Mouse (Mus musculus) stomach, embryonic 16.5 days (tissue): ENCODE results near the gene Cnnm4. TPM values are rescaled to one million over a fixed set of nuclear protein-coding genes. Genes with fewer than 3 reads are reported as not detected.

Source experiments
- ATAC-seq: fragments of 200-750 bp; cut with Nextera tagmentation; 2 replicates; pipeline ENCODE4 v1.8.0; 2017; ENCODE audit warnings: moderate number of reproducible peaks, moderate TSS enrichment; ENCODE audit not compliant: insufficient read depth, low FRiP score
- H3K27ac ChIP-seq: fragments of 300-500 bp; sonication (generic); 2 replicates; pipeline ENCODE4 v1.5.1; 2014; ENCODE audit warnings: low read length
- H3K27me3 ChIP-seq: fragments of 300-500 bp; sonication (generic); 2 replicates; pipeline ENCODE4 v1.6.1; 2014; ENCODE audit warnings: low read length, control low read depth, mixed read lengths; ENCODE audit not compliant: control insufficient read depth, insufficient read depth
- H3K36me3 ChIP-seq: fragments of 300-500 bp; sonication (generic); 2 replicates; pipeline ENCODE4 v1.6.1; 2014; ENCODE audit warnings: low read length; ENCODE audit not compliant: control insufficient read depth, insufficient read depth
- H3K4me1 ChIP-seq: fragments of 300-500 bp; sonication (generic); 2 replicates; pipeline ENCODE4 v1.6.1; 2014; ENCODE audit warnings: low read length, control low read depth, mixed read lengths; ENCODE audit not compliant: control insufficient read depth, insufficient read depth
- H3K4me2 ChIP-seq: fragments of 300-500 bp; sonication (generic); 2 replicates; pipeline ENCODE4 v1.6.1; 2014; ENCODE audit warnings: low read depth, low read length, mixed read lengths
- H3K4me3 ChIP-seq: fragments of 300-500 bp; sonication (generic); replicated peaks from 2 replicates; pipeline ENCODE4 v1.5.1; 2014; ENCODE audit warnings: mild to moderate bottlenecking, low read length
- H3K9ac ChIP-seq: fragments of 300-500 bp; sonication (generic); 2 replicates; pipeline ENCODE4 v1.6.1; 2014; ENCODE audit warnings: low read length
- H3K9me3 ChIP-seq: fragments of 300-500 bp; sonication (generic); replicated peaks from 2 replicates; pipeline ENCODE4 v1.6.1; 2016; ENCODE audit warnings: low read length, control low read depth; ENCODE audit not compliant: control insufficient read depth
- WGBS: fragments of 180-500 bp; shearing (Covaris S2); extraction: QIAGEN DNeasy Blood & Tissue Kit; methylation state at CpG from one replicate; pipeline ENCODE4 v1.1.7; 2014; 5-methylcytosine and 5-hydroxymethylcytosine counted together
- polyA plus RNA-seq: library from polyadenylated mRNA; unstranded; fragments of >200 nt; fragmentation: Nextera tagmentation; extraction: Ambion mirVana; gene quantifications from 2 replicates; pipeline ENCODE4 v1.2.1, GENCODE M21; 2015

Gene Cnnm4
- polyA plus RNA-seq, 1 experiment from 2014 or later: 16.7 TPM

GRCm38 (mm10) chr1:36549491-36549890, 78.1 kb downstream of the Cnnm4 start:
- no peak for ATAC-seq
- WGBS: 74% methylated on average over 18 of the region's 18 CpGs
- H3K4me1 ChIP-seq: peaks cover 39% of the 10 kb centered on the region
- H3K27me3 ChIP-seq: no peaks in the 10 kb centered on the region
- H3K9ac ChIP-seq: peak overlapping the region; percentile 52
- no peak overlapping the region for H3K4me2 ChIP-seq
- no peak overlapping the region for H3K4me3 ChIP-seq
- peaks cover 32% of the 10 kb centered on the region for H3K36me3 ChIP-seq
- no peaks in the 10 kb centered on the region for H3K9me3 ChIP-seq
- no peak overlapping the region for H3K27ac ChIP-seq

- H3K9ac ChIP-seq: no peak overlapping the region
- H3K4me2 ChIP-seq: no peak overlapping the region
- H3K4me3 ChIP-seq: no peak overlapping the region
- H3K4me1 ChIP-seq: peaks cover 47% of the 10 kb centered on the region
- no peaks in the 10 kb centered on the region for H3K9me3 ChIP-seq
- peaks cover 32% of the 10 kb centered on the region for H3K36me3 ChIP-seq
- ATAC-seq: no peak
- no peak overlapping the region for H3K27ac ChIP-seq
- no peaks in the 10 kb centered on the region for H3K27me3 ChIP-seq
- 82% methylated on average over 20 of the region's 20 CpGs for WGBS
Measured at GRCm38 (mm10) chr1:36550075-36550863, 78.8 kb downstream of the Cnnm4 start.

- no peaks in the 10 kb centered on the region for H3K27me3 ChIP-seq
- 87% methylated on average over 17 of the region's 17 CpGs for WGBS
- no peak overlapping the region for H3K9ac ChIP-seq
- peaks cover 46% of the 10 kb centered on the region for H3K4me1 ChIP-seq
- ATAC-seq: no peak
- peaks cover 32% of the 10 kb centered on the region for H3K36me3 ChIP-seq
- H3K4me3 ChIP-seq: no peak overlapping the region
- H3K9me3 ChIP-seq: no peaks in the 10 kb centered on the region
- H3K4me2 ChIP-seq: no peak overlapping the region
- H3K27ac ChIP-seq: no peak overlapping the region
Measured at GRCm38 (mm10) chr1:36551904-36552303, 80.5 kb downstream of the Cnnm4 start.

GRCm38 (mm10) chr1:36552506-36552905, 81.1 kb downstream of the Cnnm4 start:
- Histone ChIP-seq H3K4me2 (no peak overlapping the region), H3K9ac (no peak overlapping the region), H3K27ac (no peak overlapping the region), H3K36me3 (peaks cover 32% of the 10 kb centered on the region), H3K27me3 (no peaks in the 10 kb centered on the region), H3K9me3 (no peaks in the 10 kb centered on the region), H3K4me1 (peaks cover 44% of the 10 kb centered on the region), H3K4me3 (no peak overlapping the region)
- WGBS: 80% methylated on average over 16 of the region's 16 CpGs
- no peak for ATAC-seq

GRCm38 (mm10) chr1:36554633-36555399, 83.4 kb downstream of the Cnnm4 start:
- peak overlapping the region; percentile 88 for H3K4me3 ChIP-seq
- H3K9me3 ChIP-seq: no peaks in the 10 kb centered on the region
- peak overlapping the region; percentile 94 for H3K9ac ChIP-seq
- peak overlapping the region; percentile 99 for H3K27ac ChIP-seq
- H3K27me3 ChIP-seq: no peaks in the 10 kb centered on the region
- 66% methylated on average over 21 of the region's 21 CpGs for WGBS
- peak overlapping the region; percentile 83 for H3K4me2 ChIP-seq
- peaks cover 32% of the 10 kb centered on the region for H3K4me1 ChIP-seq
- ATAC-seq: no peak
- H3K36me3 ChIP-seq: peaks cover 29% of the 10 kb centered on the region

GRCm38 (mm10) chr1:36555798-36556395, 84.5 kb downstream of the Cnnm4 start:
- H3K4me2 ChIP-seq: peak overlapping the region; percentile 83
- H3K36me3 ChIP-seq: peaks cover 24% of the 10 kb centered on the region
- H3K9ac ChIP-seq: peak overlapping the region; percentile 94
- H3K4me1 ChIP-seq: peaks cover 27% of the 10 kb centered on the region
- H3K9me3 ChIP-seq: no peaks in the 10 kb centered on the region
- H3K27me3 ChIP-seq: no peaks in the 10 kb centered on the region
- H3K27ac ChIP-seq: peak overlapping the region; percentile 99
- 2% methylated on average over 8 of the region's 8 CpGs for WGBS
- ATAC-seq: no peak
- H3K4me3 ChIP-seq: peak overlapping the region; percentile 88

GRCm38 (mm10) chr1:36556553-36557456, 85.4 kb downstream of the Cnnm4 start:
- peaks cover 18% of the 10 kb centered on the region for H3K36me3 ChIP-seq
- ATAC-seq: peak; percentile 68
- H3K9me3 ChIP-seq: no peaks in the 10 kb centered on the region
- peak overlapping the region; percentile 88 for H3K4me3 ChIP-seq
- under 1% methylated on average over 52 of the region's 52 CpGs for WGBS
- H3K4me2 ChIP-seq: peak overlapping the region; percentile 83
- H3K27ac ChIP-seq: peak overlapping the region; percentile 99
- H3K9ac ChIP-seq: peak overlapping the region; percentile 94
- no peaks in the 10 kb centered on the region for H3K27me3 ChIP-seq
- H3K4me1 ChIP-seq: peaks cover 27% of the 10 kb centered on the region

- Histone ChIP-seq H3K4me1 (peaks cover 27% of the 10 kb centered on the region), H3K9ac (peak overlapping the region; percentile 94), H3K4me3 (peak overlapping the region; percentile 88), H3K4me2 (peak overlapping the region; percentile 83), H3K27me3 (no peaks in the 10 kb centered on the region), H3K9me3 (no peaks in the 10 kb centered on the region), H3K27ac (peak overlapping the region; percentile 99), H3K36me3 (peaks cover 12% of the 10 kb centered on the region; the same call in 1 of the 2 replicates)
- peak; percentile 79 for ATAC-seq
- under 1% methylated on average over 48 of the region's 48 CpGs for WGBS
Measured at GRCm38 (mm10) chr1:36557457-36558011, 86.1 kb downstream of the Cnnm4 start.
